Mouse (Mus musculus): Measurements from ENCODE around the gene Olfr629. TPM values are rescaled to one million over a fixed set of nuclear protein-coding genes. Genes with fewer than 3 reads are reported as not detected.

Olfr629 gene
- polyA plus RNA-seq (2014; fragmentation: Illumina TruSeq; extraction: RNeasy Lipid Tissue Mini Kit (QIAGEN cat#74804); ENCODE audit: insufficient read depth, low read depth, low replicate concordance): not detected

DNA sequence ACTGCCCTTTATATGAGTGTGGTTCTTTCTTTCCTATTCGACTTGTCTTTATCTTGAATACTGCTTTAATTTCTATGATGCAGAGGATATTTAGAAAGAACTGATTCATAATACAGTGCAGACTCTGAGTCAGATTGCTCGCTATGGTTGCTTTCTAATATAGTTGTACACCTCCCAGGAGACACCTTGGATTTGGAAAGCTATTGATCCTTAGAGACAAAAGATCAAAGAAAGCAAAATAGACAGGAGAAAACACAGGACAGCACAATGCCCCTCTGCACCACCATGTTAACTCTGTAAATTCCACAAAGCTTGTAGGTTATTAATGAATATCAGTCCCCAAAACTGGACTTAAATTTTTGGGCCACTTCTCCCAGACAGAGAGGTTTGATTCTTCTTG lies at the start of gene Olfr629:
Gene Olfr629, minus strand, starts transcription at position 101 of the 400 bp plus-strand sequence.

DNA sequence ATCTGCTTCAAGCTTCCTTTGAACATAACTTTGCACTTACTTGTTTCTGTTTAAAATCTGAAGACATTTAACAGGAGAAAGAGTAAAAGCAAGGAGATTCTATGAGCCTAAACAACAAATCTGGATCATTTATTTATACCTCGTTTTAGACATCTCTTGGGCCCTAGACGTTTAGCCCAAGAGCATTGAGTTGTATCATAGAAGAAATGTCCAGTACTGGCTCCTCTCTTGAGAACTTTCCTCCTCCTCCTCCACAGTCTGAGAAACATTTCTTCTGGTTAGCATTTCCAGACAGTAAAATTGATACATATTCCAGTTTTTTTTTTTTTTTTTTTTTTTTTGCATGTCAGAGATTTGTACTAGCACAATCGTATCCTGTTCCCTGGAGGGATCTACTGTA lies 47.0 kb upstream of the Olfr629 start, which contains the start of gene Olfr67:
Gene Olfr67, minus strand, starts transcription at position 101 of the 400 bp plus-strand sequence.

DNA sequence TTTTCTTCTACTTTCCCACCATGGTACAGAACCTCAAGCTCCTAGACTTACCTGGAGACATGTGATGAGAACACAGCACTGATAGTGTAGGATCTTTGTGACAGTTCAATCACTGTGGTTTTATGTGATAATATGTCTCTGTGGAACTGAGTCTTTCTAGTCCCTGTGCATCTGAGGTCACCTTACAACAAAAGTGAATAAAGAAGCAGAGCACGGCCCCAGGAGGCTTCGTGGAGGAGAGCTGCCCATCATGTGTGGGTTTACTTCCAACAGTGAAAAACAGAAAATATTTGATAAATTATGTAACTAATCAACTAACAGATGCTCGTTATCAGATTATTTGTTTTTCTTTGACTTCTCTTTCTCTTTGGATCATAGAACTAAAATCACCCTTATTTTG lies 34.9 kb upstream of the Olfr629 start, which contains the start of gene Olfr68:
Gene Olfr68, minus strand, starts transcription at position 101 of the 400 bp plus-strand sequence.

DNA sequence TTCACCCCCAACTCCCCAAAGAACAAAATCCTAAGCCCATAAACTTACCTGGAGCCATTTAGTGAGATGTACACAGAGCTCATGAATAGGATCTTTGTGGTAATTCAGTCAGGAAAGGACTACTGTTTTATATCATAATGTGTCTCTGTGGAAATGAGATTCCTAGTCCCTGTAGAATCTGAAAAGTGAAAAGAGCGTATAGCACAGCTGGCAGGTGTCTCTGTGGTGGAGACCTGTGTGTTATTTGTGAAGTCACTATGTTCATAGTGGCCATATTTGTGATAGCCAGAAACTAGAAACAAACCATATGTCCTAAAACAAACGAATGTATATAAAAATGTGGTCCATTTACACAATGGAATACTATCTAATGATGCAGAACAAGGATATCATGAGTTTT lies 26.8 kb upstream of the Olfr629 start, which contains the start of gene Olfr69:
Gene Olfr69, minus strand, starts transcription at position 101 of the 400 bp plus-strand sequence.

DNA sequence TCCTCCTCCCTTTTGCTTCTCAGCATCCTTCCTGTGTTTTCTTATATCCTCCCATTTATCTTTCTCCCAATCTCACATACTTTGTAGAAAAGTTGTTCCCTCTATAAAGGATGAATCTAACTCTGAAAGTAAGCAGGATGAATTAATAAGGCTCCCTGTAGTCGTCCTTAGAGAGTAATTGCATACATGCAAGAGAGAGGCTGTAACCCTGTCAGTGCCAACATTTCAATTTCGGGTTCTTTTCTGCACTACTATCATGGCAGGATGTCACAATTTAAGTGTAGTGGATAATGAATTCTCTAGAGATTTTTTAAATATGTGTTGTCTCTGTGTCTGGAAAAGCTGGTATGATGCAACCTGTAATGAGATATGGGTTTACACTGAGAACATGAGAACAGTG lies 12.5 kb upstream of the Olfr629 start, which contains the start of gene Olfr630:
Gene Olfr630, minus strand, starts transcription at position 101 of the 400 bp plus-strand sequence.

DNA sequence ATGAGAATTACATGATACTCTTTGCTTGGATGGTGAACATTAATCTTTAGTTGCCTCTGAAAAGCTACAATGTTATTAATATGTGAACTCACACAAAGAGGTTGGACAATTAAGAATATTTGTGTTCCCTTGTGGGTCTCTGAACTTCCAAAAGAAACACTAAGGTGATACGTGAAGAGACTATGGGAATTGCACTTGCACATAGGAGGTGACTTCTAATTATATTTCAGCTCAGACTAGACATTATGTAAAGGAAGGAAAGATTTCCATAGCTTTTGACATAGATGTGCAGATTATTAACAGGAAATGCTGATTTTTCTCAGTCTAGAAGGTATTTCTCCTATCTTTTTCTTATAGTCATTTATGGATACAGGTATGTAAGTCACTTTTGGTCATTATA lies 14.7 kb downstream of the Olfr629 start, which contains the start of gene Olfr628:
Gene Olfr628, plus strand, starts transcription at position 301 of the 400 bp plus-strand sequence.

DNA sequence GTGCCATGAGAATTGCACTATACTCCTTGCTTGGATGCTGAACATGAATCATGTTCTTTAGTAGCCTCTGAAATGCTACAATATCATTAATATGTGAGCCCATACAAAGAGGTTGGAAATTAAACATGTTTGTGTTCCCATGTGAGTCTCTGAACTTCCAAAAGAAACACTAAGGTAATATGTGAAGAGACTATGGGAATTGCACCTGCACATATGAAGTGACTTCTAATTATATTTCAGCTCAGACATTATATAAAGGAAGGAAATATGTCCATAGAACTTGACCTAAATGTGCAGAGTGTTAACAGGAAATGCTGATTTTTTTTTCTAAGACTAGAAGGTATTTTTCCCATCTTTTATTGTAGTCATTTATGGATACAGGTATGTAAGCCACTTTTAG lies 30.4 kb downstream of the Olfr629 start, which contains the start of gene Olfr243:
Gene Olfr243, plus strand, starts transcription at position 301 of the 400 bp plus-strand sequence.

Other genes starting within 250 kb of the Olfr629 start
- not detected for gene Olfr609, start 246.9 kb downstream of the Olfr629 start, polyA plus RNA-seq (2014; fragmentation: Illumina TruSeq; extraction: RNeasy Lipid Tissue Mini Kit (QIAGEN cat#74804); ENCODE audit: insufficient read depth, low read depth, low replicate concordance)
- not detected for gene Olfr610, start 232.8 kb downstream of the Olfr629 start, polyA plus RNA-seq (2014; fragmentation: Illumina TruSeq; extraction: RNeasy Lipid Tissue Mini Kit (QIAGEN cat#74804); ENCODE audit: insufficient read depth, low read depth, low replicate concordance)
- gene Olfr611, start 224.1 kb downstream of the Olfr629 start, polyA plus RNA-seq (2014; fragmentation: Illumina TruSeq; extraction: RNeasy Lipid Tissue Mini Kit (QIAGEN cat#74804); ENCODE audit: insufficient read depth, low read depth, low replicate concordance): not detected
- gene Olfr612, start 202.2 kb downstream of the Olfr629 start, polyA plus RNA-seq (2014; fragmentation: Illumina TruSeq; extraction: RNeasy Lipid Tissue Mini Kit (QIAGEN cat#74804); ENCODE audit: insufficient read depth, low read depth, low replicate concordance): not detected
- not detected for gene Olfr613, start 196.9 kb downstream of the Olfr629 start, polyA plus RNA-seq (2014; fragmentation: Illumina TruSeq; extraction: RNeasy Lipid Tissue Mini Kit (QIAGEN cat#74804); ENCODE audit: insufficient read depth, low read depth, low replicate concordance)
- gene Olfr615, start 188.9 kb downstream of the Olfr629 start, polyA plus RNA-seq (2014; fragmentation: Illumina TruSeq; extraction: RNeasy Lipid Tissue Mini Kit (QIAGEN cat#74804); ENCODE audit: insufficient read depth, low read depth, low replicate concordance): not detected
- gene Olfr616, start 175.8 kb downstream of the Olfr629 start, polyA plus RNA-seq (2014; fragmentation: Illumina TruSeq; extraction: RNeasy Lipid Tissue Mini Kit (QIAGEN cat#74804); ENCODE audit: insufficient read depth, low read depth, low replicate concordance): not detected
- gene Olfr617, start 171.9 kb downstream of the Olfr629 start, polyA plus RNA-seq (2014; fragmentation: Illumina TruSeq; extraction: RNeasy Lipid Tissue Mini Kit (QIAGEN cat#74804); ENCODE audit: insufficient read depth, low read depth, low replicate concordance): not detected
- not detected for gene Olfr618, start 154.8 kb downstream of the Olfr629 start, polyA plus RNA-seq (2014; fragmentation: Illumina TruSeq; extraction: RNeasy Lipid Tissue Mini Kit (QIAGEN cat#74804); ENCODE audit: insufficient read depth, low read depth, low replicate concordance)
- gene Olfr619, start 144.4 kb downstream of the Olfr629 start, polyA plus RNA-seq (2014; fragmentation: Illumina TruSeq; extraction: RNeasy Lipid Tissue Mini Kit (QIAGEN cat#74804); ENCODE audit: insufficient read depth, low read depth, low replicate concordance): not detected
- gene Olfr620, start 132.4 kb downstream of the Olfr629 start, polyA plus RNA-seq (2014; fragmentation: Illumina TruSeq; extraction: RNeasy Lipid Tissue Mini Kit (QIAGEN cat#74804); ENCODE audit: insufficient read depth, low read depth, low replicate concordance): not detected
- not detected for gene Olfr622, start 102.2 kb downstream of the Olfr629 start, polyA plus RNA-seq (2014; fragmentation: Illumina TruSeq; extraction: RNeasy Lipid Tissue Mini Kit (QIAGEN cat#74804); ENCODE audit: insufficient read depth, low read depth, low replicate concordance)
- gene Olfr623, start 81.2 kb downstream of the Olfr629 start, polyA plus RNA-seq (2014; fragmentation: Illumina TruSeq; extraction: RNeasy Lipid Tissue Mini Kit (QIAGEN cat#74804); ENCODE audit: insufficient read depth, low read depth, low replicate concordance): not detected
- 0.04 TPM for gene Olfr624, start 73.8 kb downstream of the Olfr629 start, polyA plus RNA-seq (2014; fragmentation: Illumina TruSeq; extraction: RNeasy Lipid Tissue Mini Kit (QIAGEN cat#74804); ENCODE audit: insufficient read depth, low read depth, low replicate concordance)
- not detected for gene Olfr625-ps1, start 62.2 kb downstream of the Olfr629 start, polyA plus RNA-seq (2014; fragmentation: Illumina TruSeq; extraction: RNeasy Lipid Tissue Mini Kit (QIAGEN cat#74804); ENCODE audit: insufficient read depth, low read depth, low replicate concordance)
- gene Olfr243, start 30.3 kb downstream of the Olfr629 start, polyA plus RNA-seq (2014; fragmentation: Illumina TruSeq; extraction: RNeasy Lipid Tissue Mini Kit (QIAGEN cat#74804); ENCODE audit: insufficient read depth, low read depth, low replicate concordance): not detected
- gene Olfr628, start 14.6 kb downstream of the Olfr629 start, polyA plus RNA-seq (2014; fragmentation: Illumina TruSeq; extraction: RNeasy Lipid Tissue Mini Kit (QIAGEN cat#74804); ENCODE audit: insufficient read depth, low read depth, low replicate concordance): not detected
- not detected for gene Olfr630, start 12.4 kb upstream of the Olfr629 start, polyA plus RNA-seq (2014; fragmentation: Illumina TruSeq; extraction: RNeasy Lipid Tissue Mini Kit (QIAGEN cat#74804); ENCODE audit: insufficient read depth, low read depth, low replicate concordance)
- gene Olfr69, start 26.7 kb upstream of the Olfr629 start, polyA plus RNA-seq (2014; fragmentation: Illumina TruSeq; extraction: RNeasy Lipid Tissue Mini Kit (QIAGEN cat#74804); ENCODE audit: insufficient read depth, low read depth, low replicate concordance): not detected
- not detected for gene Olfr68, start 34.8 kb upstream of the Olfr629 start, polyA plus RNA-seq (2014; fragmentation: Illumina TruSeq; extraction: RNeasy Lipid Tissue Mini Kit (QIAGEN cat#74804); ENCODE audit: insufficient read depth, low read depth, low replicate concordance)
- gene Olfr67, start 46.9 kb upstream of the Olfr629 start, polyA plus RNA-seq (2014; fragmentation: Illumina TruSeq; extraction: RNeasy Lipid Tissue Mini Kit (QIAGEN cat#74804); ENCODE audit: insufficient read depth, low read depth, low replicate concordance): not detected
- 3,244 TPM for gene Hbb-bt, start 69.1 kb upstream of the Olfr629 start, polyA plus RNA-seq (2014; fragmentation: Illumina TruSeq; extraction: RNeasy Lipid Tissue Mini Kit (QIAGEN cat#74804); ENCODE audit: insufficient read depth, low read depth, low replicate concordance)
- 22,942 TPM for gene Hbb-bs, start 83.2 kb upstream of the Olfr629 start, polyA plus RNA-seq (2014; fragmentation: Illumina TruSeq; extraction: RNeasy Lipid Tissue Mini Kit (QIAGEN cat#74804); ENCODE audit: insufficient read depth, low read depth, low replicate concordance)
- not detected for gene Hbb-bh2, start 95.6 kb upstream of the Olfr629 start, polyA plus RNA-seq (2014; fragmentation: Illumina TruSeq; extraction: RNeasy Lipid Tissue Mini Kit (QIAGEN cat#74804); ENCODE audit: insufficient read depth, low read depth, low replicate concordance)
- gene Hbb-bh1, start 98.2 kb upstream of the Olfr629 start, polyA plus RNA-seq (2014; fragmentation: Illumina TruSeq; extraction: RNeasy Lipid Tissue Mini Kit (QIAGEN cat#74804); ENCODE audit: insufficient read depth, low read depth, low replicate concordance): not detected
- not detected for gene Hbb-y, start 108.3 kb upstream of the Olfr629 start, polyA plus RNA-seq (2014; fragmentation: Illumina TruSeq; extraction: RNeasy Lipid Tissue Mini Kit (QIAGEN cat#74804); ENCODE audit: insufficient read depth, low read depth, low replicate concordance)
- gene Olfr66, start 141.3 kb upstream of the Olfr629 start, polyA plus RNA-seq (2014; fragmentation: Illumina TruSeq; extraction: RNeasy Lipid Tissue Mini Kit (QIAGEN cat#74804); ENCODE audit: insufficient read depth, low read depth, low replicate concordance): not detected
- not detected for gene Olfr64, start 149.5 kb upstream of the Olfr629 start, polyA plus RNA-seq (2014; fragmentation: Illumina TruSeq; extraction: RNeasy Lipid Tissue Mini Kit (QIAGEN cat#74804); ENCODE audit: insufficient read depth, low read depth, low replicate concordance)
- not detected for gene Olfr65, start 158.5 kb upstream of the Olfr629 start, polyA plus RNA-seq (2014; fragmentation: Illumina TruSeq; extraction: RNeasy Lipid Tissue Mini Kit (QIAGEN cat#74804); ENCODE audit: insufficient read depth, low read depth, low replicate concordance)
- gene Olfr631, start 183.9 kb upstream of the Olfr629 start, polyA plus RNA-seq (2014; fragmentation: Illumina TruSeq; extraction: RNeasy Lipid Tissue Mini Kit (QIAGEN cat#74804); ENCODE audit: insufficient read depth, low read depth, low replicate concordance): not detected
- not detected for gene Olfr632, start 189.4 kb upstream of the Olfr629 start, polyA plus RNA-seq (2014; fragmentation: Illumina TruSeq; extraction: RNeasy Lipid Tissue Mini Kit (QIAGEN cat#74804); ENCODE audit: insufficient read depth, low read depth, low replicate concordance)
- gene Olfr633, start 199.5 kb upstream of the Olfr629 start, polyA plus RNA-seq (2014; fragmentation: Illumina TruSeq; extraction: RNeasy Lipid Tissue Mini Kit (QIAGEN cat#74804); ENCODE audit: insufficient read depth, low read depth, low replicate concordance): not detected
- gene Olfr635, start 226.2 kb upstream of the Olfr629 start, polyA plus RNA-seq (2014; fragmentation: Illumina TruSeq; extraction: RNeasy Lipid Tissue Mini Kit (QIAGEN cat#74804); ENCODE audit: insufficient read depth, low read depth, low replicate concordance): not detected

Measured in lung, adult 10 weeks (tissue).